Mouse (Mus musculus) ES-Bruce4 (cell line): ENCODE data around the gene Catsper3. TPM values are rescaled to one million over a fixed set of nuclear protein-coding genes. Genes with fewer than 3 reads are reported as not detected.
A peak's percentile ranks its signal among the peaks of the same experiment; 100 is the strongest.

Source experiments
- H3K27ac ChIP-seq: 2 replicates; pipeline ENCODE4 v1.5.1; 2012; ENCODE audit warnings: low read length, inconsistent platforms; ENCODE audit not compliant: insufficient read depth
- H3K27me3 ChIP-seq: 2 replicates; pipeline ENCODE4 v1.6.1; 2012; ENCODE audit warnings: mild to moderate bottlenecking, low read length, inconsistent platforms; ENCODE audit not compliant: control insufficient read depth, poor library complexity, insufficient read depth, severe bottlenecking
- H3K36me3 ChIP-seq: 2 replicates; pipeline ENCODE4 v1.6.1; 2012; ENCODE audit warnings: inconsistent platforms, mild to moderate bottlenecking, low read length, moderate library complexity; ENCODE audit not compliant: control insufficient read depth, poor library complexity, insufficient read depth, severe bottlenecking
- H3K4me1 ChIP-seq: one replicate; pipeline ENCODE4 v1.8.1; 2011; ENCODE audit warnings: low read length; ENCODE audit not compliant: control insufficient read depth, insufficient read depth
- H3K4me3 ChIP-seq: 2 replicates; pipeline ENCODE4 v1.5.1; 2011; ENCODE audit warnings: low read depth, mild to moderate bottlenecking, low read length
- H3K9ac ChIP-seq: 2 replicates; pipeline ENCODE4 v1.6.1; 2012; ENCODE audit warnings: low read depth, mild to moderate bottlenecking, inconsistent platforms; ENCODE audit not compliant: poor library complexity, severe bottlenecking
- H3K9me3 ChIP-seq: replicated peaks from 2 replicates; pipeline ENCODE4 v1.6.1; 2012; ENCODE audit warnings: mild to moderate bottlenecking, low read length, inconsistent platforms; ENCODE audit not compliant: control insufficient read depth, poor library complexity, insufficient read depth, severe bottlenecking
- CTCF ChIP-seq: IDR thresholded peaks from one replicate; pipeline ENCODE4 v1.8.1; 2011; ENCODE audit warnings: low read depth, low read length
- EP300 ChIP-seq: IDR thresholded peaks from 2 replicates; pipeline ENCODE4 v1.6.1; 2011; ENCODE audit warnings: low read depth, low read length; ENCODE audit not compliant: insufficient read depth
- POLR2A ChIP-seq: IDR thresholded peaks from one replicate; pipeline ENCODE4 v1.8.1; 2011; ENCODE audit warnings: low read length; ENCODE audit not compliant: insufficient read depth
- polyA plus RNA-seq: library from polyadenylated mRNA; stranded (reverse); fragments of >200 nt; gene quantifications from 2 replicates; pipeline ENCODE4 v1.2.4, GENCODE M21; 2011; ENCODE audit warnings: low read depth; ENCODE audit not compliant: missing spikeins, insufficient read depth, insufficient read length

Catsper3 gene
- polyA plus RNA-seq, 1 experiment = 0.61 TPM

DNA sequence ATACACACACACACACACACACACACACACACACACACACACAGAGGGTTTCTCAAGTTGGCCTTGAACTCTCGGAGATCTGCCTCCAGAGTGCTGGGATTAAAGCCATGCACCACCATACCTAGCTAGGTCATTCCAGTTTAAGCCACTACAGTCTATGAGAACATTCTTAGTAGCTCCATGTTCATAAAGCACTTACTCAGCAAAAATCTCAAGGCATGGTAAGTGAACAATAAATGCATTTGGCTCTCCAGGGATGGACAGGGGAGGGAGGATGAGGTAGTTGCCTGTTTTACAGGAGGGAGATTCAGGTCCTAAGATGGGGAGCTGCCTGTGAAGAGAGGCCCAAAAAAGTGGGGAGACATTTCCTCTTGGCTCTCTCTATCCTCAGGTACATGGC lies 19.6 kb downstream of the Catsper3 start:
- H3K9ac ChIP-seq = no peak overlapping the region
- no peaks in the 10 kb centered on the region for H3K9me3 ChIP-seq
- H3K27ac ChIP-seq = no peak overlapping the region
- H3K4me1 ChIP-seq = no peaks in the 10 kb centered on the region
- no peak overlapping the region for H3K4me3 ChIP-seq
- H3K27me3 ChIP-seq = no peaks in the 10 kb centered on the region
- no peak for TF ChIP-seq POLR2A
- no peak for TF ChIP-seq CTCF
- no peak for TF ChIP-seq EP300
- H3K36me3 ChIP-seq = no peaks in the 10 kb centered on the region

DNA sequence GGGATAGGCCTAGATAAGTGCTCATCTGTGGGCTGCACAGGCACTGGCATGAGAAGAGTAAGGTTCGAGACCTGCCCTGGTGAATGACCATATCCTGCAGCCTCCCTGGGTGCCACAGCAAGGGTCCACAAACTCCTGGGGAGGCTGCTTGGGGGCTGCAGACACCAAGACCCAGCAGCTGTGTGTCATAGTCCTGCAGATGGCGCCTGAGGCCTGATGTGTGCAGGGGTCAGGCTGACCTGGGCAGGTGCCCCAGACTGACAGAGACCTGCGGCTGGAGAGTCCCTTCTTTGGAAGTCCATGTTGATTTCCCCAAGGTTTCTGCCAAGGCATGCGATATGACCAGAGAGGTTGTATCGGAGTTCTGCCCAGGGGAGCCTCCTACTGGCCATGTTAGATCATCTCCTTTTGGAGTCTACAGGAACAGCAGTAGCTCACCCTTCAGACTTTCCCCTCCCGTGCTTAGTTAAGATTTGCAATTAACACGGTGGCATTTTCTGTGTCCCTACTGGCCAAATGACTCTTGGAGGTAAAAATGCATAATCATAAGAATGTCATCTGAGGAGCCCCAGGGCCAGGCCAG lies 24.8 kb downstream of the Catsper3 start:
- TF ChIP-seq CTCF (peak; percentile 12), EP300 (no peak), POLR2A (no peak)
- Histone ChIP-seq H3K9ac (no peak overlapping the region), H3K36me3 (no peaks in the 10 kb centered on the region), H3K4me3 (no peak overlapping the region), H3K9me3 (no peaks in the 10 kb centered on the region), H3K27ac (no peak overlapping the region), H3K27me3 (no peaks in the 10 kb centered on the region), H3K4me1 (no peaks in the 10 kb centered on the region)

DNA sequence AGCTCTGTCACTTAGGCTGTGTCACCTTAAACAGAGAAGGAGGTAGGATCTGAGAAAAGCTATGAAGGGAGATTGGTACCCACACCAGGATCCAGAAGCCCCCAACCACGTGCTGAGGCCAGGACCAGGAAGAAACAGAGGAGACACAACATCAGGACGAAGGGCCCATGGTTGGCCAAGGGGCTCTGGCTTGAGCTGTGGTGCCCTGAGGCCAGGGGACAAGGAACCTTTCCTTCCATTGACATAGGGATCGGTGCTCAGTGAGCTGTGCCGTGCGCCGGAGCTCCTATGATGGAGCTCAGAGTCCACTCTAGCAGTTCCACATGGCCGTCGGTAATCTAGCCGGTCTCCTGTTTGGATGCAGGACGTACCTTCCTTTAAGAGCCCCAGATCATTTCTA lies 25.3 kb downstream of the Catsper3 start:
- Histone ChIP-seq H3K4me1 (no peaks in the 10 kb centered on the region), H3K27ac (no peak overlapping the region), H3K9ac (no peak overlapping the region), H3K4me3 (no peak overlapping the region), H3K9me3 (no peaks in the 10 kb centered on the region), H3K27me3 (no peaks in the 10 kb centered on the region), H3K36me3 (no peaks in the 10 kb centered on the region)
- no peak for TF ChIP-seq CTCF

DNA sequence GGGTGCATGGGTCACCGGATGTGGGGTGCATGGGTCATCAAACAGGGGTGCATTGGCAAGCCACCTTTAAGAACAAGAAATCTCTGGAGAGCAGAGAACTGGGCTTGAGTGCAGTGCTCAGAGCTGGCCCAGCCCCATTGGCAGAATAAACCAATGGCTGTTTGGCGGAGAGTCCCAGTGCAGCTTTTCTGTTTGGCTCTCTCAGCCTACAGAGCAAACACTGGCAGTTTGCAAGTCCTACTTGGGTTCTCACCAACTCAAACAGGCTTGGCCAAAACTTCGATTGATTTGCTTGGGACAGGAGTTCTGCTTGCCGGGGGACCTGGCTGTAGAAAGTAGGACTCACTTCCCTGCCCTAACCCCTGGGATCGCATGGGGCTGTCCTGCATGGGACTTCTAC lies 26.6 kb downstream of the Catsper3 start:
- H3K27ac ChIP-seq = no peak overlapping the region
- TF ChIP-seq EP300 = no peak
- TF ChIP-seq POLR2A = no peak
- no peak for TF ChIP-seq CTCF
- H3K36me3 ChIP-seq = no peaks in the 10 kb centered on the region

DNA sequence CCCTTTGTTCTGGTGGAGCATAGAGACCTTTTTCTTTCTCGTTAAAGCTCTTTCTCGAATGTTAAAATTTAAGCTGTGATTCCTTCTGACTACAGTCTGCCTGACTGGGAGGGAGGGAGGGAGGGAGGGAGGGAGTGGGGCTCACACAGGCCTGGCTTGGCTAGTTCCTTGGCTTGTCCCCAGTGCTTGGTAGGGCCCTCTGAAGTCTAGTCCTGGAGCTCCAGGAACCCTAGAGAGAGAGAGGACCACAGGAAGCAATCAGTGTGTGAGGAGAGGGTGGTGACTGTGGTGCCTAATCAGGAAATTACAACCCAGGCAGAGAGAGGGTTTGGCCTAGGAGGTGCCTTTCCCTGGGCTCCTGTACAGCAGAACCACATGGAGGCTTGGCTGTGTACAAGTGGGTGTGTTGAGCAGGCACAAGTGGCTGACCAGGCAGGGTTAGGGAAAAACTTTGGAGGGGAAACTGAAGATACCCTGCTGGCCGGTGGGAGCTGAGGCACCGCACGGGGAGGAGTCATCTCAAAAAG lies 29.2 kb downstream of the Catsper3 start:
- Histone ChIP-seq H3K36me3 (no peaks in the 10 kb centered on the region), H3K27ac (no peak overlapping the region), H3K9ac (no peak overlapping the region), H3K27me3 (no peaks in the 10 kb centered on the region), H3K4me3 (no peak overlapping the region), H3K9me3 (no peaks in the 10 kb centered on the region), H3K4me1 (no peaks in the 10 kb centered on the region)
- TF ChIP-seq EP300 (no peak), CTCF (no peak), POLR2A (no peak)

More for the DNA sequence above, 26.6 kb downstream of the Catsper3 start:
- H3K9ac ChIP-seq = no peak overlapping the region
- no peaks in the 10 kb centered on the region for H3K4me1 ChIP-seq
- no peaks in the 10 kb centered on the region for H3K9me3 ChIP-seq
- no peaks in the 10 kb centered on the region for H3K27me3 ChIP-seq
- H3K4me3 ChIP-seq = no peak overlapping the region

DNA sequence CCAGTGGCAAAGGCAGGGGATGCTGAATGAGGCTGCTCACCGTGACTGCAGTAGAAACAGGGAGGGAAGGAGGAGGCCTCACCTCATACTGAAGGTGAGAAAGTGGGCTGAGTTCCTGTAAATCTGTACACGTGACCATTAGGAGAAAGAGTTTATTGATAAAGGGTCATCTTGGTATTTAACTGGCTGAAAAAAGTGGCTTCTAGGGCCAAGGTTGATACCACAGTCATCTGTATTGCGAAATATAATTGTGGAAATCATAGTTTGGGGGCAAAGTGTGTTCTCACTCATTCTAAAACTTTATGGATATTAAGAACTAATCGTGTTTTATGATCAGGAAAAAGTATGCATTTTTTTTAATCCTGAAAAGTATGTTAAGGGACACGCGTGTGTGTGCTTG lies 30.5 kb downstream of the Catsper3 start:
- Histone ChIP-seq H3K9me3 (no peaks in the 10 kb centered on the region), H3K4me1 (no peaks in the 10 kb centered on the region), H3K27ac (no peak overlapping the region), H3K36me3 (no peaks in the 10 kb centered on the region), H3K27me3 (no peaks in the 10 kb centered on the region), H3K4me3 (no peak overlapping the region), H3K9ac (no peak overlapping the region)
- TF ChIP-seq CTCF = no peak
- TF ChIP-seq EP300 = no peak
- no peak for TF ChIP-seq POLR2A
